Mouse (Mus musculus): Measurements from ENCODE around the gene Chga.

Gene Chga

GRCm38 (mm10) chr12:102554721-102555516 is at the start of gene Chga:
Gene Chga (plus strand): TSS chr12:102554969.
- DNase-seq = peak; percentile 86

- no peak for DNase-seq
Measured at GRCm38 (mm10) chr12:102505131-102505713, 49.5 kb upstream of the Chga start.

GRCm38 (mm10) chr12:102505949-102506348 is 48.8 kb upstream of the Chga start:
- DNase-seq = no peak

- DNase-seq = peak; percentile 96
Measured at GRCm38 (mm10) chr12:102511363-102511762, 43.4 kb upstream of the Chga start.

GRCm38 (mm10) chr12:102514151-102514550 is 40.6 kb upstream of the Chga start:
- DNase-seq = peak; percentile 36

- no peak for DNase-seq
Measured at GRCm38 (mm10) chr12:102514751-102515150, 40.0 kb upstream of the Chga start.

GRCm38 (mm10) chr12:102516151-102516550 is 38.6 kb upstream of the Chga start:
- no peak for DNase-seq

GRCm38 (mm10) chr12:102517647-102518046 is 37.1 kb upstream of the Chga start:
- DNase-seq = no peak

- DNase-seq = peak; percentile 50
Measured at GRCm38 (mm10) chr12:102519929-102520720, 34.6 kb upstream of the Chga start.

GRCm38 (mm10) chr12:102521777-102522319 is 32.9 kb upstream of the Chga start:
- peak; percentile 43 for DNase-seq

- DNase-seq = no peak
Measured at GRCm38 (mm10) chr12:102524216-102524615, 30.6 kb upstream of the Chga start.

GRCm38 (mm10) chr12:102524760-102525159 is 30.0 kb upstream of the Chga start:
- peak; percentile 72 for DNase-seq

GRCm38 (mm10) chr12:102527989-102528388 is 26.8 kb upstream of the Chga start:
- DNase-seq = no peak

- peak; percentile 47 for DNase-seq
Measured at GRCm38 (mm10) chr12:102535796-102536195, 19.0 kb upstream of the Chga start.

- DNase-seq = no peak
Measured at GRCm38 (mm10) chr12:102540278-102540677, 14.5 kb upstream of the Chga start.

GRCm38 (mm10) chr12:102541168-102541567 is 13.6 kb upstream of the Chga start:
- peak; percentile 70 for DNase-seq

- DNase-seq = no peak
Measured at GRCm38 (mm10) chr12:102545122-102545521, 9.6 kb upstream of the Chga start.

GRCm38 (mm10) chr12:102550529-102550928 is 4.2 kb upstream of the Chga start:
- peak; percentile 85 for DNase-seq

GRCm38 (mm10) chr12:102551186-102551585 is 3.6 kb upstream of the Chga start:
- peak; percentile 39 for DNase-seq

GRCm38 (mm10) chr12:102552001-102552400 is 2.8 kb upstream of the Chga start:
- DNase-seq = peak; percentile 43

GRCm38 (mm10) chr12:102553705-102554275 is 979 bp upstream of the Chga start:
- no peak for DNase-seq

GRCm38 (mm10) chr12:102555850-102556249 is 1.1 kb downstream of the Chga start:
- DNase-seq = peak; percentile 57

- DNase-seq = no peak
Measured at GRCm38 (mm10) chr12:102557372-102557771, 2.6 kb downstream of the Chga start.
